Mouse (Mus musculus): Measurements from ENCODE around the gene Ubox5.

GRCm38 (mm10) chr2:130635847-130636246, 6.0 kb upstream of the Ubox5 start:
- TF ChIP-seq CTCF (IDR thresholded peaks at IDR 0.05): no peak
- TF ChIP-seq POLR2A (IDR thresholded peaks at IDR 0.05; ENCODE audit: insufficient read depth, low read depth, low read length): no peak
- TF ChIP-seq EP300 (IDR thresholded peaks at IDR 0.05; ENCODE audit: insufficient read depth, low read depth, low read length): no peak

Measured in heart, adult 2 months (tissue).